Mouse (Mus musculus) mouse trophoblast stem cell (cell line): Measurements from ENCODE around the gene Rasl10a.

Experiments used
- in situ Hi-C, 2 experiments: fragments of 300-500 bp; cut with MseI, MboI; formaldehyde crosslinking; loops; 2 replicates in 1 of 2; 3 replicates in 1 of 2; pipeline ENCODE4 v1.15.1; 2025

Gene Rasl10a

GRCm38 (mm10) chr11:5052200-5052854 lies 5.6 kb upstream of the Rasl10a start:
- in situ Hi-C loops = no loop called here

DNA sequence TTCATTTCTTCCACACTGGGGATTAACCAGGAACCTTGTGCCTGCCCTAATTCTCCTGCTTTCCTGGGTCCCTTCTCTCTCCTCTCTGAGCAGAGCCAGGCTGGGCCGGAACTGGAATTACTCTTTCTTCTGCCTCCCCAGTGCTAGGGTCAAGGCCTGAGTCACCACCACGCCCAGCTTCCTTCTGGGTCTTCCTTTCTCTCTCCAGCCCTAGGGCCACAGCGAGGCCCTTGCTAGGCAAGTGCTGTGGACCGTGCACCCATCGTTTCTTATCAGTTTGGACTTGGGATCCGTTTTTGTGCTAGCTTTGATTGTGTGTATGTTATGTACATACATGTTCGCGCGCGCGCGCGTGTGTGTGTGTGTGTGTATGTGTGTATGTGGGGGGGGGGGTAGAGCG lies 3.8 kb upstream of the Rasl10a start:
- in situ Hi-C loops = no loop called here

- in situ Hi-C loops = no loop called here
Measured at GRCm38 (mm10) chr11:5054874-5055273, 3.1 kb upstream of the Rasl10a start.

GRCm38 (mm10) chr11:5055945-5056938 lies 1.7 kb upstream of the Rasl10a start:
- in situ Hi-C loops = no loop called here

GRCm38 (mm10) chr11:5057064-5057463 lies 864 bp upstream of the Rasl10a start:
- in situ Hi-C loops = no loop called here

DNA sequence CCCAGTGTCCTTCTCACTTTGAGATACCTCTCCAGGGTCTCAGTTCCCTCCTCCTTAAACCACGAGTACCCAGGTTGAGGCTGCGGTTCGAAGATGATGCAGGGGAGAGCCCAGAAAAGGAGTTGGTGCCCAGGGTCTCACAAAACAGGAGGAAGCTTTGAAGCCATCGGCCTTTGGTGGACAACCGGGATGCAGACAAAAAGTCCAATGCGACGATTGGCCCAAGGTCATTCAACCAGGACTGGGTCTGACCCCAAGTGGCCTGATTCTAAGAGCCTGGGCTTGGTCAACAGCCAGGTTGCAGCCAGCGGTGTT lies 430 bp upstream of the Rasl10a start:
- in situ Hi-C loops = no loop called here

GRCm38 (mm10) chr11:5058783-5059182 lies 855 bp downstream of the Rasl10a start:
- in situ Hi-C loops = no loop called here

- in situ Hi-C loops = no loop called here
Measured at GRCm38 (mm10) chr11:5059230-5059629, 1.3 kb downstream of the Rasl10a start.

DNA sequence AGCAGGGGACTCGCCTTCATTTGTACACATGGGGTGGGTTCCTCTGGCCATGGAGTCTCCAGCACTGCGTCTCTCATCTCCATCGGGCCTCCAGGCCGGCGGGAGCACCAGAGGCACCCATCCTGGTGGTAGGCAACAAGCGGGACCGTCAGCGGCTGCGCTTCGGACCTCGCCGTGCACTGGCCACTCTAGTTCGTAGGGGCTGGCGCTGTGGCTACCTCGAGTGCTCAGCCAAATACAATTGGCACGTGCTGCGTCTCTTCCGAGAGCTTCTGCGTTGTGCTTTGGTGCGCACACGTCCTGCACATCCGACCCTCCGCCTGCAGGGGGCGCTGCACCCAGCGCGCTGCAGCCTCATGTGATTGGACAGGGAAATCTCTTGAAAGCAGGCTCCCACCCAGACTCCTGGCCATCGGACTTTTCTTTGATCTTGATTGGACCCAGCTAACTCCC lies 1.8 kb downstream of the Rasl10a start:
- in situ Hi-C loops = no loop called here

DNA sequence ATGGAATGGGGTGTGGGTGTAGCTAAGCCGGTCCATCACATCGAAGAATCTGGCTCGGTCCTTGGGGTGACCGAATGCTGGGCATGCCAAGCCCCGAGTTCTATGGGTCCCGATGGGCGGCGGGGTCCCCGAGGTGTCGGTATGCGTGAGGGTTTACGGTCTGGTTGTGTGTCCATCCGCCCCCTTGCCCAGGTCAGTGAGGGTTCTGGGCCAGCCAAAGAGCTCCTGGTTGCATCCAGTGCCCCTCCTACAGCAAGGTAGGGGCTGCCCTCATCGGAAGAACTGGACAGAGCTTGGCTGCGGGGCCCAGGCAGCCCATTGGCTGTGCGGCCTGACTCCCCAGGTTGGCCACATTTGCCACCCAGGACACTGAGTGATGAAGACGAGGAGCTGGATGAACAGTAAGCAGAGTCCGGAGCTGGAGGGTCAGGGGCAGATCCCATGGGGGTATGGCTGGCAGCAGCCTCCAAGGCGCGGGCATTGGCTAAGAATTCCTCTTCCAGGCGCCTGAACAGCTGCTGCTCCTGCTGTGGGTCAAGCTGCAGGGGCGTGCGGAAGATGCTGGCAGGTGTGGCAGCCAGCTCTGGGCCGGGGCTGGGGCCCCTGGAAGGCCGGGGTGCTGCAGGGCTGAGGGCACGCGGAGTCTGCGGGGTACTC lies 3.0 kb downstream of the Rasl10a start:
- in situ Hi-C loops = no loop called here

DNA sequence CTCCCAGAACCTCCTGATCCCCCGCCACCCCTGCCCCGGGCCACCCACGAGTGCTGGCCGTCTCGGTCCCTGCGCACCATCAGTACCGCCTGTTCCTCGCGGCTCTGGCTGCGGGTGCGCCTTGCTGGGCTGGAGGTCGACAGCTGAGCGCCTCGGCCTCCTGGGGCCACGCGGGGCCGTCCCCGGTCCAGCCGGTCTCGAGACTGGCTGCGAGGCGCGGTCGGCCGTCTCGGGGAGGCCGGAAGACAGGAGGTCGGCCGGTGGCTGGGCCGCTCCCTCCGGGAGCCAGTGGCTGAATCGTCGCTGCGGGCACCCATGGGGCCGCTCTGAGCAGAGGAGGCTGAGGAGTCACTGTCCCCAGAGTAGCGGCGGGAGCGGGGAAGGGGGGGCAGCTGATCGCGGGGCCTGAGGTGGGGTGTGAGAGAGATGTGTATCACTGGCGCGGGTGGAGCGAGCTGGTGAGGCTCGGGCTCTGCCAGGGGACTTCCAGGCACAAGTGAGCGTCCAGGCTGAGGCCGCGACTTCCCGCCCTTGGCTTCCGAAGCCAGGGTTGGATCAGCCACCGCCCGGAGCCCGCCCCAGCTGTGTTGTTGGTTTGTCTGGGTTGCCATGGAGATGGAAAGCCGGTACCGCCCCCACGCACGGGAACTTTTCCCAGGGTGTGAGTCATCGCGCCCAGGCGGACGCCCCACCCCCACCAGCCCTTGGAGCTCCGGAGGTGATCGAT lies 3.6 kb downstream of the Rasl10a start:
- in situ Hi-C loops = no loop called here

DNA sequence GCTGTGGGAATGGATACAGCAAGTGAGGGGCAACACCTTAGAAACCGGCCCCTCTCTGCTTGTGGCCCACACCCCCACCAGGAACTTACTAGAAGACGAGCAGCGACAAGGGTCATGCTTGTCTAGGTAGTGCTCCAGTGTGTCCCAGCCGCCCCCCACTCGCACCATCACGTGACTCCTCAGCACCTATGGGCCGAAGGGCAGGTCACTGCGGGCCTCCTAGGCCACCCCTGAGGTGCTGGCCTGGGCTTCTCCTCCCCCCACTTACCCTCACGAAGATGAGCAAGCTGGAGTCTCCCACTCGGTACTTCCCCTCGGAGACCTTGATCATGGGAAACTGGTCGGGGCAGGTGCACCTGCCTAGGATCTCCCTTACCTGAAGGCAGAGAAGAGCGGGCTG lies 4.4 kb downstream of the Rasl10a start:
- in situ Hi-C loops = no loop called here

DNA sequence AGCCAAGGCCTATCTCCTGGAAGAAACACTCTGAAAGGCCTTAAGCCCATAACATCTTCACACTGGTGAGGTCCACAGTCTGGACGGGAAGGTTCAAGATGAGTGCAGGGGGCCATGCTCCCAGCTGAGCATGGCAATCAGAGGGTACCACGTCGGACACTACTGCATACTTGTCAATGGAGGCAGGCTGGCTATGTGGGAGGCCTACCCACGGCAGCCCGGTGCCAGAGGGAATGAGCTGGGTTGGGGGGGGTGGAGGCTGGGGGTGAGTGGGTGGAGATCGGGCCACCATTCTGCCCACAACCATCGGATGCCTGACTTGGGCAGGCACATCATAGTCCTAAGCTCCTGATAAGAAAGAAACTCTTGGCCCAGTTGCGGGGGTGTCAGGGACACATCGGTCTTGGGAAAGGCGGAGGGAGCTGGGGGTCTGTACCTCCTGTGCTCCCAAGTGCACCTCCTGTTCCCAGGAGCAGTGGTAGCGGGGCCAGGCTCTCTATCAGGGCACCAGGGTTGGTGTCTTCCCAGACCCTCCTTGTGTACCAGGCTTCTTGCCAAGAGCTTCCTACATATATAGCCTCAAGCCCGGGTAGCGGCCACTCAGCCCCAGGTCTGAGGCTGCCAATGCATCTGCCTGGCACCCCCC lies 5.1 kb downstream of the Rasl10a start:
- in situ Hi-C loops = no loop called here

GRCm38 (mm10) chr11:5063561-5064281 lies 5.8 kb downstream of the Rasl10a start:
- in situ Hi-C loops = no loop called here

- in situ Hi-C loops = no loop called here
Measured at GRCm38 (mm10) chr11:5064282-5065055, 6.5 kb downstream of the Rasl10a start.

DNA sequence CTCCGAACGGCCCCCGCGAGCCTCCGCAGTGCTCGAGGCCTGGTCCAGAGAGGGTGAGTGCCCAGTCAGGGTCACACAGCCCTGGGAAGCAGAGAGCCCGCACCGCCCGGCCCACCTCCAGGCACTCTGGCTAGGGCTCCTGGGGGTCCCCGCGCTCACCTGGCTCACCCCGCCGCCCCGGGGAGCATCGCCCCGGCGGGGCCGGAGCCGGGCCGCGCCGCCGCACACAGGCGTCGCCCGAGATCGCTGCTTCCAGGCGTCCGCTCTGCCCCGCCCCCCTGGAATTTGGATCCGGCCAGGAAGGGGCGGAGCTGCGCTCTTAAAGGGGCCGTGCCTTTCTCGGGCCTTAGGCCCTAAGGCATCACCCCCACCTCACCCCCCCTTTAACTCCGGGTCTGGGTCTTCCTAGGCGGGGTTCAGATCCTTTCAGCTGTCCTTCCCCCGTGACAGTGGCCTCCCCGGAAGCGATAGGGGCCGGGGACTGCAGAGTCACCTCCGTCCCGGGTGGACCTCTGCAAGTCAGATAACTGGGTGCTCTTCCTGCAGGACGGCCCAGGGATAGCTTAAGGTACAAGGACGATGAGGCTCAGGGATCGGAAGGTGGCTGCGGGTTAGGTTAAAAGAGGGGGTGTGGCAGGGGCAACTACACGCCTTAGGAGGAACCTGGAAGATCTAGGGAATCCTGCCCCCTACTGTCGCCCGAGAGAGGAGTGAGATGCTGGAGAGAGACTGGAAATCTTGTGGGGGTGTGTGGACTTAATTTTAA lies 7.3 kb downstream of the Rasl10a start, which contains the start of gene Gas2l1:
Gene Gas2l1, minus strand, starts transcription at position 272 of the 766 bp plus-strand sequence.
- in situ Hi-C loops = no loop called here

GRCm38 (mm10) chr11:5067063-5067462 lies 9.1 kb downstream of the Rasl10a start:
- in situ Hi-C loops = no loop called here

DNA sequence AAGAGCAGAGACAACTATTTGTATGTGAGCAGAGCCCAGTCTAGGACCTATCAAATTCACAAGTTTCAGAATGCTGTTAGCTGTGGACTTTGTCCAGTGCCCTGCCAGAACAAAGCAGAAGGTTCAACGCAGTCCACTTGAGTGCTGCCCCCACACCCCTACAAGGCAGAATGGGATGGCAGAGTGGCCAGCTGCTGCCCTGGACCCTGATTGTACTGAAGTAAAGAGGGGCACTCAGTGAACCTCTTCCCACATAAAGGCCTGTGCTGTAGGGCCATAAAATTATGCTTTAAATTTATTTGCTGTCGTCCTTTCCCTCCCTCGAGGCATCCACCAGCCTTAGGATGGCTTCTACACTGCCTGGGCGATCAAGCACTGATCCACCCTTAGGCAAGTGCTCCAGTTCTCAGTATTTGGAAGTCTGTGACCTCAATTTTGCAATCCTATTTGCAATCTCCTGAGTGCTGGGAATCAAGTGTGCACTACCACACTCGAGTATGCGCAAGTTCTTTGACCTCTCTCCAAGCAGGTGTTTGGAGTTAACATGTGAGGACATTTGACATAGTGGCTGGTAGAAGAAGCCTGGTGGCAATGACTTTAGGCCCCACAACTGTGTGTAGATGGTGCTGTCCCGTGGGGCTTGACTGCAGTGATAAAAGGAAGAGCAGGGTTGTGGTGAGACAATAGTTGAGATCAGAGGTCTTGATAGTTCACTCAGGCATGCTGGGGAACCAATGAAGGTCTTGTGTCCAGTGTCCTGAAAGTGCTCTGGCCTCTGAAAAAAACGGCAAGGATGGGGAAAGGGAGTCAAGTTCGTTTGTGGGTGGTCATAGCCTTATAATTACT lies 10.4 kb downstream of the Rasl10a start:
- in situ Hi-C loops = no loop called here
